Mouse (Mus musculus) telencephalon, adult 2 months (tissue): ENCODE measurements around the gene Ramp2.

Source experiments
- DNase-seq: peaks from one replicate; pipeline ENCODE4 v3.0.0-alpha.2; 2011; ENCODE audit warnings: low read depth, low spot score

Ramp2 gene

DNA sequence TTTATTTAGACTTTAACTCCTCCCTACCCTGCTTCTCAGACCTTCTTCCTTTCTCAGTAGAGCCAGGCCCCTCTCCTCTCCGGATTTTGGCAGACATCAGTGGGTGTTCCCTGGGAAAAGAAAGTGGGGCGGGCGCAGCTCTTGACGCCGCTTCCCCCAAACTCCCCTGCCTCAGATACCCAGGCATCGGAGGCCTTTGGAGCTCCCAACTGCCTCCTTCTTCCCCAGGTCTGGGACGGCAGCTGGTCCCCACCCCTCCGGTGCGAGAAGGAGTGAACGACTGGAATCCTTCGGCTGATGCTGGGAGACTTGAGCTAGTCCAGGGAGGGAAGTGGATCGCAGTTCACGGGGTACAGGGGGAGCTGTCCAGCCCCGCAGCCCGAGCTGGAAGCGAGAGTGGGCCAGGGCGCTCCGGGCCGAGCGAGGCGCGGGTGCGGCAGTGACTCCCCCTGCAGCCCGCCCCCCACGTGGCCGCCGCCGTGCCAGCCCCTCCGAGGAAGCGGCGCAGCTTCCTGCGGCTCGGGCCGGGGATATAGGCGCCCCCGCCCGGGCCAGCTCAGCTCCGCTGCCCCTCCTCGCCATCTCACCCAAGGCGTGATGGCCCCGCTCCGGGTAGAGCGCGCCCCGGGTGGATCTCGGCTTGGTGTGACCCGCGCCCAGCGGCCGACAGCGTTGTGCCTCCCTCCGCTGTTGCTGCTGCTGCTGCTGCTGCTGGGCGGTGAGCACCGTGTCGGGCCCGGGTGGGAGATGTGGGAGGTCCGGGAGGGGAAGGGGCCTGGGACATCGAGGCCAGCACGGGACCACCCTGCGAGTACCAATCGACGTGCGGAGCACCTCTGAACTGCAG, at the start of gene Ramp2:
TSS of gene Ramp2 (plus strand) at position 174 of the 847 bp plus-strand sequence.
- DNase-seq: no peak

DNA sequence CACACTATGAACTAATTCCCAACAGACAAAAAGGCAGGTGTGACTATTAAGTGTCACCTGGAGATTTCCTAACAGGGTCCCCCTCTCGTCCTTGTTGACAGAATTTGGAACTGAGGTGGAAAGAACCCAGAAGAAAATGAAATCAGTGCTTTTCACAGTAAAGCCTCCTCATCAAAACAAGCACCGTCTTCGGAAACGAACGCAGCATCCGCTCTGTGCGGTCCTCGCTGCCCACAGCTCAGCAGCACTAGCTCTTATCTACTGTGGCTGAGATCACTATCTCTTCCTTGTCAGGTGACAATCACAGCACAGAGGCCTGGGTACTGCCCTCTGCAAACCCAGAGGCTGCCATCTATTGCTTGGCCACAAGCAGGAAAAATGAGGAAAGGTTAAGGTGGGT, 49.7 kb upstream of the Ramp2 start:
- no peak for DNase-seq

DNA sequence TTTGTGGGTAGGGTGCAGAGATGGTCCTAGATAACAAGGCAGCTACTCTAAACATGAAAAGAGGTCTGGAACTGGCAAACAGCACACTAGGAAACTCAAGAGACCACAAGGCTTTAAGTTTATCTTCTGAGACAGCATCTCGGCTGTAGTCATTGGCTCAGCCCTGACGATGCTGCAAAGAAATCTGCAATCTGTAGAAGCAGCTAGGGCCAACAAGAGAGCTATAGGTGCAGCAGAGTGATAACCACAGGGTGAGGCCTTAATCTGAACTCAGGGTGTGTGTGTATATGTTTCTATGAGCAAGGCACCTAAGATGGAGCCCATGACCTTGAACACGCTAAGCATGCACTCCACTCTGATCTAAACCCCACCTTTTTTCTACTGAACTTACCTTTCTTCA, 46.3 kb upstream of the Ramp2 start:
- DNase-seq: no peak

DNA sequence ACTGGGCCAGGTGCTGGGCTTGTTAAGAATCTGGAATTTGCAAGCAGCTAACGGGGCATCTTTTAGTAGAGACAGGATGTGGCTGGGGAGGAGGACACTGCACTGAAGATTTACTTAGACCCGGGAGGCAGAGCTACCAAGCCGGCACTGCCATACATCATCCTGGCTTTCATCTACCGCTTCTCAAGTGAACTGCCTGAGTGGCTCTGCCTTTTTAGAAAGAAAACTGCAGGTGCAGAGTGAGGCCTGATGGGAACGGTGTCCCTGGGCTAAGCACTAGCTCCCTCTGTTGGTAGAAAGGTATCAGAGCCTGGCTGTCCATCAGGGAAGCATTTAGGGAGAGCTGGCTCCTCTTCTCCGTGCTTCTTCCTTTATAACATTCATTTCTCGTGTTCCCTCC, 44.8 kb upstream of the Ramp2 start:
- DNase-seq: no peak

DNA sequence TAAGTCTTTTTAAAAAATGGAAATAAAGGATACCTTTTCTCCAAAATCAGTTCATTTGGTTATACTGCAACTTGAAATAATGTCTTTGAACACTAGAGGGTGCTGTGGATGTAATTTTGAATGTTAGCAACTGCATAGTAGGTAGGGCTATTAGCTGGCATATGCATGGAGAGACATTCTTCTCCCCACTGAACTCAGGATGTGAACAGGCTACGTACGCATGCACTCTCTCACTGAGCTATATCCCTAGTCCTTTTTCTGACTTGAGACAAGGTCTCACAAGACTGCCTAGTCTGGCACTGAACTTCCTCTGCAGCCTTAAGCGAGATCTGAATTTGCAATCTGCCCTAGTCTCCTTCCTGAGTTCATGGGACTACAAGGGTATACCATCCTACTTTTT, 33.9 kb upstream of the Ramp2 start:
- DNase-seq: peak; percentile 64

DNA sequence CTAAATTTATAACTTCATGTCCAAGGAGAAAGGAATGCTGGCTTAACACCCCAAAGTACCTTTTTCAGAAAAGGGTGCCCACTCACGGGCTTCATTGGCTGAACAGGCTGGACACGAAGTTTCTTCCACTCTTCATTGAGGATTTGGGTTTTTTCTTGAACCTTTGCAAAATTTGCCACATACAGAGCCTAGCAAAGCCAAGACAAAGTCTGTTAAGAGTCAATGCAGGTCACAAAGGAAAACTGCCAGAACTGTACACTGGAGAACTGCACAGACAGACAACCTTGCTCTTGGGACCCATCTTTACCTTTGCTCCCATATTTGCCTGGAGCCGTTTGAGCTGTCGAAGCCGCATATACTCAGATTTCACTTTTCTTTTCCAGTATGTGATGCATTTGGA, 28.9 kb upstream of the Ramp2 start:
- no peak for DNase-seq

DNA sequence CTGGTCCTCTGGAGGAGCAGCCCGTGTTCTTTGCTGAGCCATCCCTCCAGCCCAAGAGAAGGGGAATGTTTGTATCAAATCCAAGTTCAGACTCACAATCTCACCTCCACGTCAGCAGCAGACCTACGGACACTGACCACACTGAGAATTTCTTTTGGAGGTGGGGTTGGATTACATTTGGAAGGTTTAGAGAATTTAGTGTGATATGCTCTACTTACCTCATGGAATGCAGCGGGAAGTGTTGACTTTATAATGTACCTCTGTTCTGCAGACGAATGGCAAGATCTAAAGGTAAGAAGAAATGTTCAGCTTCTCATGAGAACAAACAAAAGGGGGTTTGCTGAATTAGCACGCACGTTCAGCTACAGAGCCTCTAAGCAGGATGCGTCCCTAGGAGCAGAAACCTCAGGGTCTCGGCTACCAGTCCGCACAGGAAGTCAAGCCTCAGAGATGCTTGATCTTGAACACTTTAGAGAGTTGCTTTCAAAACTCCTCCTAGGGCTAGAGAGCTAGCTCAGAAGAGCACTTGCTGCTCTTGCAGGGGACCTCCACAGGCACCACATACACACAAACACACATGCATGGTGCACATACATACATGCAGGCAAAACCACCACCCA, 27.3 kb upstream of the Ramp2 start:
- no peak for DNase-seq

DNA sequence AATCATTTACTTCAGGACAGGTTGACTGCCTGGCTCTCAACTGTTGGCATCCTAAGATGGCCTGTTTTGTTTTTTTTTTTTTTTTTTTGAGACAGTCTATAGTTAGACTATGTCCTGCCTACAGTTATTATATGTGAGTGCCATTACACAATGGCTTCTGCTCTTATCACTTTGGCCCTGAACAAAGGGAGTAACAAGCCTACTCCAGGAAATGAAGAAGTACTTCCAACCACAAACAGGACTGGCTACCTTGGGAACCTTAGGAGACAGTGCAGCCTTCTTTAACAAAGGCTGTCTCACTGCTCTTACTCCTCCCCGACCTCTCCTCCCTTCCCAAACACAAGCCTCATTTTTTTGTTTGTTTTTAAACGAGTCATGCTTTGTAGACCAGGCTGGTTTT, 25.0 kb upstream of the Ramp2 start:
- DNase-seq: no peak

DNA sequence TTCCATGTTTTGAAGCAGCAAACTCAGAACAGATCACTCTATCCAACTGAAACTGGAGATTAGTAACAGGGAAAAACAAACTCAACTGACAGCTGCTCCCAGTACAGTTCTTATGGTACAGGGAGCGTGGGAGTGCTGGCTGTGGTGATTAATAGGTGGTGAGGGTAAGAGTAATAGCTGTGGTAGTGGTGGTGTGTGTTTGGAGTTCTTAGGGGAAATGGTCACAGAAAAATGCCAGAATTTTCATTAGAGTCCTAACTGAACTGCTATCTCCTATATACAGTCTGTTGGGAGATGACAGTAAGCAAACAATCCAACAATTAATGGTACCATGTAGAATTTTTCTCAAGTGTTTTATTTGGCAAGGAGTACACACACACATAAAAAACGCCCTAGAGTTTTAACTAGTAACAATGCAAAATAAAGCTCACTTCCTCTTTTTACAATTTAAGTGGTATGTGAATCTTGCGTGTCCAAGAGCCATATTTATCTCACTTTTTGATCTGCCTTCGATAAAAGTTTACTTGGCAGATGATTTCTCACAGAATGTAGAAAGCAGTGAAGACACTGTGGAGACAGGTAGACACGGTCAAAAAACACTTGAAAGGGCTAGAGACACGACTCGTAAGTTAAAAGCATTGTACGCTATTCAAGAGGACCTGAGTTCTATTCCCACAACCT, 24.4 kb upstream of the Ramp2 start:
- DNase-seq: no peak

DNA sequence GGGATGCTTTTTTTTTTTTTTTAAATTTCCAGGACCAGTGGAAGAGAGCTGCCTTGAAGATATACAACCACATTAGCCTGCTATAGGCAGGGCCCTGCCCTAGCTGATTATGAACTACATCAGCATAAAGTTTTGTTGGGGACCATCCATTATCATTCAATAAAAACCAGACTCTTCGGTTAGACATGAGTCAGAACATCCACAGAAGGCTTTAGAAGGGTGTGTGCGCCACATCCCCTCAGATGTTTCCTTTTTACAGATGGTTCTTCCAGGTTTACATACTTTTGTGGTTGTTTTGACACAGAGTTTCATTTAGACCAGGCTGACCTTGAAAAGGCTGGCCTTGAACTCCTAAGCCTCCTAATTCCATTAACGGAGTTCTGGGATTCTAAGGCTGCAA, 21.5 kb upstream of the Ramp2 start:
- no peak for DNase-seq

DNA sequence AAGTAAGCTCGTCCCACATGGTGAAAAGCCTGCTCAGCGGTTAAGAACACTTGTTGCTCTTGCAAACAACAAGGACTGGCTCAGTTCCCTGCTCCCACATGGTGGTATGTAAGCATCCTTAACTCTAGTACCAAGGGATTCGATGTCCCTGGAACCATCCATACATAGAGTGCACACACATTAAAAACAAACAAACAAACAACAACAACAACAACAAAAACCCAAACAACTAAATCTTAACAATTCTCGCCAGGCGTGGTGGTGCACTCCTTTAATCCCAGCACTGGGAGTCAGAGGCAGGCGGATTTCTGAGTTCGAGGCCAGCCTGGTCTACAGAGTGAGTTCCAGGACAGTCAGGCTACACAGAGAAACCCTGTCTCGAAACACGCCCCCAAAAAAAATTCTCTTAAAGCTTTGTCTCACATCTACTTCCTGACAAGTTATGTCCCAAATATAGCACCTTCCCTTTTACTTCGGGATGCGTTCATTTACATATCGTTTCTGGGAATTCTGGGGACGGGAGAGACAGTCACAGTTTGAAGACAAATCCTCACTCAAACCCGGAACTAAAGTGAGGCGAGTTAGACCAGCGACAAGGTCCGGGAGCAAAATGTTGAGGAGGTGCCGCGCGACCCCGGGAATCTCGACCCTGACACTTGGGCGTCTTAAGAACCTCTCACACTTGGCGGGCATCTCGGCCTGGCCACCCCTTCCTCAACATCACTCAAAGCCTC, 20.3 kb upstream of the Ramp2 start:
- no peak for DNase-seq

DNA sequence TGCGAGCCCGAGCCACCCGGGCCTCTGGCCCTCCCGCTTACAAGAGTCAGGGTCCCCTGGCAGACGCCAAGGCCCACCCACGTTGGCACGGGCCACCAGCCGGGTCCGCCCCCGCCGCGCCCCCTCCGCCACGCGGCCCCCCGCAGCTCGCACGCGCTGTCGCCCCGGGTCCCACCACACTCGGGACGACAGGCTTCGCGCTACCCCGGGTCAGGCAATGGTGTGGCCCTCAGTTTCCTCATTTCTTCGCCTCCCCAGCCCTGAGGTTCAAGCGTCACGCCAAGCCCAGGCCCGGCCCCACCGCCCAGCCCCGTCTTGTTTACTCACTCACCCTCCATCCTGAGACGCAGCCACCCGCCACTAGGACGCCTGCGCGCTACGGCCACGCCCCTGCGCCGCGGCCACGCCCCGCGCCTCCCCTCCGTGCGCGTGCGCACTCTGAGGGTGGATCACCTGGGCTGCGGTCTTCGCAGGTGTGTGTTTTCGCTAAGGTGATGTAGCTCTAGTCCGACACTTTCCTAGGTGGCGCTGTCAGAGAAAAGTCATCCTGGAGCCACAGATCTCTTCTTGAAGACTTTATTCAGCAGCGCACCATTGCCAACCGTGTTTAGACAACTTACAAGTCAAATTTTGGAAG, 19.6 kb upstream of the Ramp2 start, which contains the start of gene Ezh1:
TSS of gene Ezh1 (minus strand) at position 399 of the 637 bp plus-strand sequence.
- DNase-seq: peak; percentile 54

DNA sequence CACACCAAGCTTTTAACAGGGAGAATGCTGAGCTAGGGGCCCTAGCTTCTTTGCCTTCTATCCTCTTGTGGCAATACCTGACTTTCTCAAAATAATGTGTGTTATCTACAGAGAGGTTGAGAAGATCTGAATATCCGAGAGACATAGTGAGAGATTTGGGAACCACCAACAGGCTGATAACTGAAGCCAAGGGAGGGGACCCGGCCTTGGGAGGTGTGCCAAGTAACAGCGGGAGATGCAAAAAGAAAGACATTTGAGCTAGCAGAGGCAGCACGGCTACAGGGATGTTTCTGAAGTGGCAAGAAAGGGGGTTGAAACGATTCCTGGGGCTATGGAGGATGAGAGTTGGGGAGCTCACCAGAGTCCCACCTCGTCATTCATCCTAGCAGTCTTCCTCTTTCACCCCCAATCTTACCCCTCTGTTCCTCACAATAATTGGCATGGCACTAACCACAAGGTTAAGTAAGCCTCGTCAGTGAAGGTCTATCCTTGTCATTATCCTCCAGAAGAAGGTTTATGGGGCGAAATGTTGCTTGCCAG, 16.4 kb upstream of the Ramp2 start:
- no peak for DNase-seq

DNA sequence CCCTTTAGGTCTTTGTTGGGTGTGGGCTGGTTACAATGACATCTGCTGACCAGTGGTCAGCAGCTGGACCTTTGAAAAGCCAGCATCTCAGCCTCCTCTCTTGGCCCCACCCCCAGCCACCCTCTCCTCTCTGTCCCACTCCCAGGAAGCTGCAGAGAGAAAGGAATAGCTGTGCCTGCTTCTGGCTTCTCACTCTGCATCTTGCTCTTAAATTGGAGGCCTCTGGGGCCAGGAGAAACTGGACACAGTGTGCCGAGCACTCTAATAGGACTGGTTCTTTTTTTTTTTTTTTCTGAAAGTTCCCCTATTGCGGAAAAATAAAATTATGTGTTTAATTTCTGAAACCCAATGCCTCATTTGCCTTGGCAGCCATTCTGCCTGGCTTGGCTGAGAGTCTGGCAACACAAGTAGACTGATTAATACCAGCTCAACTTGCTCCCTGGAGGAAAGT, 15.7 kb upstream of the Ramp2 start:
- DNase-seq: no peak

DNA sequence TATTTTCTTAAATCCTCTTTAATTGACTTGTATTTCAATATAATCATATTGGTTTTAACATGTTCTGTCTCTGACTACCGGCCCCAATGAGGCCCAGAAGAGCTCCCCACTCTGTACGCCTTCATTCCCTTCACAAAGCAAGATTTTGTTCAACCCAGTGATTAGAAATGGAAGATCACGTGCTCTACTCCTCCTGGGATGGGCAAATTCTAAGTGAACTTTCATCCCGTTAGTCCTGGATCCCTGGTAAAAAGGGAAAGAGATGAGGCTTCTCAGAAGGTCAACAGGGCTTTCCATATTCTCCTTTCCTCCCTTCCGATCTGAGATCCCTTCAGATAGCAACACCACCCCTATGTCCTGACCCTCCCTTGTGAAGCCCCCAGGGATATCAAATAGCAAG, 15.3 kb upstream of the Ramp2 start:
- no peak for DNase-seq

DNA sequence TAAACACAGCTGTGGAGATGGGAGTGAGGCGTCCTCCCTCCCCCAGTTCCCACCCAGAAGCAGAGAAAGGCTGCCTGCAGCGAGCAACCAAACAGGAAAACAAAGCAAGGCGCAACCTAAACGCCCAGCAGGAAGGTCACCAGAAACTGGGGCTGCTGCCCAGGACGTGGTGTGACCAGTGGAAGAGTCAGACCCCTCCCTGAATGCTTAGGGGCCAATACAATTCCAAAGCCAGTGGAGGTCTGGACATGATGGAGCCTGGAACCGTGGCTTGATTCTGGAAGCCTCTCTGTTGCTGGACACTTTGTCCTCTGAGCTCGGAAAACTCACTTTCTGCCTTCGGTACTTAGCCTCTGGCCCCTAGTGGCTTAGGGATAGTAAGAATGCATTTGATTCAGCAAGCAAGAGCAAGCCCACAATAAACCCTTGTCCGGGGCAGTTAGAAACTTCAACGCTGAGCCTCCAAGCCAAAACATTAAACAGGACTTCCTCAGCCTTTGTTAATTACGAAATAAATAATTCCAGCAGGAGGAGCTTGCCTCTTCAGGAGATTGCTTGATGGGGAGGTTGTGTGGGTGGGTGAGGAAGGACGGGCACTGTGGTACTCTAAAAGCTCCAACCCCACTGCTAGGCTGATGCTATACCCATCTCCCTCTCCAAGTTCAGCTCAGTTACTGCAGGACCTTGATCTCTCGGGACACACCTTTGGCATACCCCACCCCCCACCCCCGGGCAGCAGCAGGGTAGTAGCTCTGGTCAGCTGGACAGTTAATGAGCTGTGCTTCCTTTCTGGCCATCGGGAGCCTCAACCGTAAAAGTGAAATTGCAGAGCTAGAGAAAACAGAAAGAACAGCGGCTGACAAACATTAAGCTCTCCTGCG, 14.6 kb upstream of the Ramp2 start:
- no peak for DNase-seq

DNA sequence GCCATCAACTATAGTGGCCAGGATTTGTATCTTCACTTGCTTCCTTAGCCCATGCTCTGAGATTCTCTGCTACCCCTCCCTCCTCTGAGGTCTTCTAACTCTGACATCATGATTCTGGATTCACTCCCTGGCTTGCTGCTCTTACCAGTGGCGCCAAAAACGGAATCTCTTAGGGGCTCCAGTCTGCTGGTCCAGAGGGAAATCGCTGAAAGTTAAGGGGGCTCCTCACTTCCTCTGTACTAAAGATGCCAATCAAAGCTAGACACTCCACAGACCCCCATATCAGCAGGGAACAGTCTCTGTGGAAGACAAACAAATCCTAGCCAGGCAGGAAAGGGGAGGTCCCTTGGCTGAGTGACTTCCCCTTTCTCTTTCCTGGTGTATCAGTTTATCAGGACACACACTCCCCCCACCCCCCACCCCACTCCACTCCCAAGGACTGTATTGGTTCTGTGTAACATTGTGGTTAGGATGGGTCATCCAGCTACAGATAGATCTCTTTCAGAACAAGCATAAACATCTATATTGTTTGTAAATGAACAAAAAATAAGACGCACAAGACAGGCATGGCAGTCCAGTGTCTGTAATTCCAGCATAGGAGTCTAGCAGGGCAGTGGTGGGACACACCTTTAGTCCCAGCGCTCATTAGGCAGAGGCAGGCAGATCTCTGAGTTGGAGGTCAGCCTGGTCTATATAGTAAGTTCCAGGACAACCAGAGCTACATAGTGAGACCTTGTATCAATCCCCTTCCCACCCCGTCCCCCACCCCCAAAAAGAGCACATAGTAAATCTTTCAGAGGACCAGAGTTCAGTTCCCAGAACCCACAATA, 13.6 kb upstream of the Ramp2 start:
- DNase-seq: no peak

DNA sequence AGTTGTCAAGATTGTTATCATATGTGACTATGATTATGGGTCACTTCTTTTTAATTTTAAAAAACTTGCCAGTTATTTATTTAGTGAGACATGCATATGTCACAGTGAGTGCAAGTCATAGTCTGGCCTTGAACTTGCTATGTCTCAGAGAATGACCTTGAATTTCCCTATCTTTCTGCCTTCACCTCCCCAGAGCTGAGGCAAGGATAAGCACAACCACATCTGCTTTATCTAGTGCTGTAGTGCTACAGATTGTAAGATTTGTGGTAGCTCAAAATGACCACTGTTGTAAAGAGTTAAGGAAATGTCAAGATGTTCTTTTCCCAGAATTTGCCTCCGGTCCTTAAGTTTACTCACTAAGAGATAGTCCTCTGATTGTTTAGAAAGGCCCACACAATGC, 12.6 kb upstream of the Ramp2 start:
- DNase-seq: no peak

DNA sequence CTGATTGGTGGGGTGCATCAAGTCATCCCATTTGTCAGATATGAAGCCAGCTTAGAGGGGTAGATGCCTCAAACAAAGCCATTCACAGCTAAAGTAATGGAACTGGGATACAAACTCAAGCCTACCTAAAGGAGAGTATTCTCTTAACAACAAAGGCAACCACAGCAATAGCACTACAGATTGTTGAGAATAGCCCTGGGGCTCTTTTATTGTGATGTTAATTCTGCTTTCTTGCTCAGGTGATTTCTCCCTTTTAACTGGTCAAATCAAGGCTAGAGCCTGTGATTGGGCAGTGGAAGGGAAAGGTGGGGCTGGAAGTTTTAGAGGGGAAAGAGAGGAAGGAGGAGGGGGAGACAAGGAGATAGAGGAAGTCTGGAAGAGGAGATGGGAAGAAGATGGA, 11.7 kb upstream of the Ramp2 start:
- no peak for DNase-seq
